Mouse (Mus musculus) A20 (cell line): Measurements from ENCODE around the gene Nmrk2.
A peak's percentile ranks its signal among the peaks of the same experiment; 100 is the strongest.

ENCODE experiments used
- DNase-seq: peaks from one replicate; pipeline ENCODE4 v3.0.0-alpha.2; 2011; ENCODE audit warnings: low read depth, low spot score

The Nmrk2 gene

DNA sequence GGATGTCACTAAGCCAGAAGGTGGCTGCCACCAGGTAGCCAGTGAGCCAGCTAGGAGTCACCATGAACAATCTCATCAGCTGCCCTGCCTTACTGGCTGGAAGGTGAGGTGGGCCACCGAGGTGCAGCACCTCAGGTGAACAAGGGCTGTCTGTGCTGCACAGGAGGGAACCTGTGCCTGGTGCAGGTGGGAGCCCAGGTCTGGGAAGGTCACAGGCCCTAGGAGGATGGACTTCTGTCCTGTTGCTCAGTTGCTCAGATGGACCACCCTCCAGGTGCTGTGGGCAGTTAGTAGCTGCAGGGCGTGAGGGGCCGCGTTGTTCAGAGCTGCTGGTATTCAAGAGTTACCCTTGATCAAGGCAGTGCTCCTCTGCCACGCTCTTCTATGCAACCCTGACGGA is 15.0 kb upstream of the Nmrk2 start:
- DNase-seq = no peak

DNA sequence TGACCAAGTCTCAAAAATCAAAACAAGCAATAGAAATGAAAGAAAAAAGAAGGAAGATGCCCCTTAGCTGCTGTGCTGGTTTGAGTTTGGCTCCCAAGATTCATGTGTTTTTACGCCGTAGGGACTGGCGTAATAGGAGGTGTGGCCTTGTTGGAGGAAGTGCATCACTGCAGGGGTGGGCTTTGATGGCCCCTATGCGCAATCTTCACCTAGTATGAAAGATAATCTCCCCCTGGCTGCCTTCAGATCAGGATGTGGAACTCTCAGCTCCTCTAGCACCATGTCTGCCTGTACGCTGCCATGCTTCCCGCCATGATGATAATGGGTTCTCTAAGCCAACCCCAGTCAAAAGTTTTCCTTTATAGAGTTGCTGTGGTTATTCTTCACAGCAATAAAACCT is 14.4 kb upstream of the Nmrk2 start:
- DNase-seq = no peak

- DNase-seq = no peak
These were observed 8.3 kb upstream of the Nmrk2 start for GRCm38 (mm10) chr10:81210154-81210553.

DNA sequence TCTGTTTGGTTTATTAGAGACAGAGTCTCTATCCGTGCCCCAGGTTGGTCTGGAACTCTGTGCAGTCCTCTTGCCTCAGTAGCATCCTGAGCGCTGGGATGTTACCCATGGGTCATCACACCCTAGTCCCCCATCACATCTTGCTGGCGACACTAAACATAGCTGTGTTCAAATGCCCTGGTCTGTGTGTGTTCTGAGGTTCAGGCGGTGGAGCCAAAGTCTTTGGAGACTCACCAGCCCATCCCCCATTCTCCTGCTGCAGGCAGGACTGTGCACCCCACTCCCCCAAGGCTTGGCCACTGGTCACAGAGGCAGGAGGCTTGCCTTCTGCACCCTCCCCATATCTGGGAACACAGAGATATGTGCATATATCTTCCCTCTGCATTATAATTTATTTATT is 2.3 kb upstream of the Nmrk2 start:
- DNase-seq = no peak

DNA sequence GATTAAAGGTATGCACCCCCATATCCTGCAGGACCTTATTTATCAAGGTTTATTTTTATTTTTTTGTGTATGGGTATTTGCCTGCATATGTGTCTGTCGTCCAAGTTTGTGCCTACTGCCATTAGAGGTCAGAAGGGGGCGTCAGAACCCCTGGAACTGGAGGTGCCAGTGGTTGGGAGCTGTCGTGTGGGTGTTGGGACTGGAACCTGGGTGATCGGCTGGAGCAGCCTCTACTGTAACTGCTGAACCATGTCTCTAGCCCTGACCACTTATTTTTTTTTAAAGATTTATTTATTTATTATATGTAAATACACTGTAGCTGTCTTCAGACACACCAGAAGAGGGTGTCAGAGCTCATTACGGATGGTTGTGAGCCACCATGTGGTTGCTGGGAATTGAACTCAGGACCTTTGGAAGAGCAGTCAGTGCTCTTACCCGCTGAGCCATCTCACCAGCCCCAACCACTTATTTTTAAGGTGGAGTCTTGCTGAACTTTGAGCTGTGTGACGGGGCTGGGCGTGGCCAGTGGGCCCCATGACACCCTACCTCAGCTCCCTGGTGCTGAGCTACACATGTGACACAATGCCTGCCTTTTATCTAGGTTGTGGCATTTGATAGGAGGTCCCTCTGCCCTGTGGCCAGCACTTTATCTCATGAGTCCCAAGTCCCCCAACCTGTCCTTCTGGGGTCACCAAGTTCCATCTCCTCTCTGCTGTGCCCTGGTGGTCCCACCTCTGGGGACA is 1.3 kb upstream of the Nmrk2 start:
- DNase-seq = no peak

DNA sequence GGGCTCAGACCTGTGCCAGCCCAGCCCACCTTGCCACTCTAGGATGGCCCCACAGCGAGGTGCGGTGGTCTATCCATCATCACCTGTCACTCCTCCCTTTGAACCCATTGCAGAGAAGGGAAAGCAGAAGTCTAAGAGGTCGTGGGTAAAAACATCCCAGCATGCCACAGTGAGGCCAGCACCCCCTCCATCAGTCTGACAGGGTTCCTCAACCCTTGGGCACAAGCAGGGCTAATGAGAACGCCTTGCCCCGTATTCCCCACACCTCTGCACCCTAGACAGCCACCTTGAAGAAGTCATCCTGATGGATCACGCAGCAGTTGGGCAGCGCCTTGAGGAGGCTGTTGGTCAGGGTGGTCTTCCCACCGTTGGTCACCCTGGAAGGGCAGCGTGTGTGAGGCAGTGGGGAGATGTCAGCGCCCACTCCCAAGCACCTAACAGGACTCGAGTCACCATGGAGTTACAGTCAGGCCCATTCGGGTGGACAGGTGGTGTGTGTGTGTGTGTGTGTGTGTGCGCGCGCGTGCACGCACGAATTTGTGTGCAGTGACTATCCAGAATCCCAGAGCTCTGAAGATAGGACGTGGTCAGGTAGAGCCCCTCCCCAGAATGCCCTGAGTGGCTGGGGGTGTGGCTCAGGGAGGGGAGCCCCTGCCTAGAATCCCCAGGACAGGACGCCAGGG is 1.1 kb downstream of the Nmrk2 start:
- DNase-seq = no peak

GRCm38 (mm10) chr10:81200141-81200540 is 1.7 kb downstream of the Nmrk2 start:
- no peak for DNase-seq

- no peak for DNase-seq
These were observed 2.9 kb downstream of the Nmrk2 start for GRCm38 (mm10) chr10:81198990-81199389.

- DNase-seq = peak; percentile 73
These were observed 3.6 kb downstream of the Nmrk2 start for GRCm38 (mm10) chr10:81198230-81198629.

- no peak for DNase-seq
These were observed 4.5 kb downstream of the Nmrk2 start for GRCm38 (mm10) chr10:81197305-81197704.

GRCm38 (mm10) chr10:81196470-81197065 is 5.3 kb downstream of the Nmrk2 start:
- DNase-seq = no peak

GRCm38 (mm10) chr10:81195300-81195699 is 6.6 kb downstream of the Nmrk2 start:
- DNase-seq = peak; percentile 57

- peak; percentile 95 for DNase-seq
These were observed 7.7 kb downstream of the Nmrk2 start for GRCm38 (mm10) chr10:81193991-81194774.

DNA sequence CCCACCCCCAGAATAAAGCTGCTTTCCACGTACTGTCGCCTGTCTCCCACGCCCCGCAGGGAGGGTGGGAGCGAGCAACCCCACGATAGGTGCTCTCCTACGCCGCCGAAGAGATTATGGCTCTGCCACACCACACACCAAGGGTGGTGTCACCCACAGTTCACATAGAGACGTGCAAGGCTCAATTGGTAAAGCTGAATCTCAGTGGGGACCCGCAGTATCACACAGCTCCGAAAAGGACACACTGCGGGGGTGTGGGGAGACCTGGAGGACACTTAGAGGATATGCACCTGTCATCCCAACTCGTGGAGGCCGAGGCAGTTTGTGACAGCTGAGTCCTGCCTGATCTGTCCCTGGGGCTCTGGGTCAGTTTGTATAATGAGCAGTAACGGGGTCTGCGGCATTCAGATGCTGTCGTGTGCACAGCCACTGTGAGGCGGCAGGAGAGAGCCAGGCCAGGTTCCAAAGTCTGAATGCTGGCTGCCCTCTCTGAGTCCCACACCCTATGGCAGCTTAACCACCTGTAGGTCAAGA is 8.8 kb downstream of the Nmrk2 start:
- DNase-seq = peak; percentile 80

GRCm38 (mm10) chr10:81192270-81192967 is 9.4 kb downstream of the Nmrk2 start:
- DNase-seq = peak; percentile 96

GRCm38 (mm10) chr10:81191342-81191982 is 10.4 kb downstream of the Nmrk2 start:
- DNase-seq = no peak

DNA sequence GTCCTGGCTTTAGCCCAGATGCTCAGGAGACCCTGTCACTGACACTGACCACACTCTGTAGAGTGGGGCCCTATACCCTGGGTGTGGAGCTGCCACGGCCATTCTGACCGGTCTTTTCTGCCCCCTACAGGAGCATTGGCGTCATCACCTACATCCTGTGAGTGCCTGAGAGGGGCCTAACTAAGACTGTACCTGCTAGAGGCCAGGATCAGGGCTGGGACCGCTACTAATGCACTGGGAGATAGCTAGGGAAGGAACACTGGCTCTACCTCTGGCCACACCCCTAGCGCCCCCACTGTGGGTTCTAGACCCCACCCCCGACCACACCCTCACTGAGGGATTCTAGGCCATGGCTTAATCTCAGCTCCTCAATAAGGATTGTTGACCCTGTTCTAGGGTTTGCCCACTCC is 10.9 kb downstream of the Nmrk2 start:
- peak; percentile 62 for DNase-seq

DNA sequence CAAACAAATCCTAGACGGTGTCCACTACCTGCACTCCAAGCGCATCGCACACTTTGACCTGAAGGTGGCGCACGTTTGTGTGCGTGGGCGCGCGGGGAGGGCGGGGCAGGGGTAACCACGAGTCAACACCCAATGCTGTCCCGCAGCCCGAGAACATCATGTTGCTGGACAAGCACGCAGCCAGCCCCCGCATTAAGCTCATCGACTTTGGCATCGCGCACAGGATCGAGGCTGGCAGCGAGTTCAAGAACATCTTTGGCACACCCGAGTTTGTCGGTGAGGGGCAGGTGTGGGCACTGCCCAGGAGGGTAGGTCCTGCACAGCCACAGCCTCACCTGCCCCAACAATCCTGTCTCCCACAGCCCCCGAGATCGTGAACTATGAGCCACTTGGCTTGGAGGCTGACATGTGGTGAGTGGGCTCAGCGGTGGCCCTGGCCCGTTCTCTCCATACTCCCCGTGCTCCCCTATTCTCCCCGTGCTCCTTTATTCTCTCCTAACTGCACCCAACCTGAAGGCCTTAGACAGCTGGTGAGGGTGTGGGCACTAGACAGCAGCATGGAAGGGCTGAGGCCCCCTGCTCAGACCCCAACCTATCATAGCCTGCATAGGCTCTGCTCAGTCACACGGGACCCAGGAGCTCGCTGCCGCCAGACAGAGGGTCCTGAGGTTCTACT is 11.5 kb downstream of the Nmrk2 start:
- peak; percentile 69 for DNase-seq

GRCm38 (mm10) chr10:81189821-81190220 is 12.0 kb downstream of the Nmrk2 start:
- no peak for DNase-seq

- DNase-seq = no peak
These were observed 14.7 kb downstream of the Nmrk2 start for GRCm38 (mm10) chr10:81187161-81187560.
